Mouse (Mus musculus) embryo, embryonic 10.5 days (tissue): ENCODE measurements around the gene B3gnt8.

Experiments
- DNase-seq: peaks from one replicate; pipeline ENCODE4 v3.0.0-alpha.2; 2015; ENCODE audit warnings: low spot score

B3gnt8 gene

GRCm38 (mm10) chr7:25618865-25619721 lies 7.4 kb upstream of the B3gnt8 start, which contains the start of gene Dmac2:
TSS of gene Dmac2 (plus strand) at chr7:25619414.
- DNase-seq, result peak; percentile 96

GRCm38 (mm10) chr7:25619722-25619991 lies 6.8 kb upstream of the B3gnt8 start:
- no peak for DNase-seq

GRCm38 (mm10) chr7:25620101-25620500 lies 6.4 kb upstream of the B3gnt8 start:
- no peak for DNase-seq

GRCm38 (mm10) chr7:25620751-25621150 lies 5.7 kb upstream of the B3gnt8 start:
- no peak for DNase-seq

GRCm38 (mm10) chr7:25623857-25624370 lies 2.5 kb upstream of the B3gnt8 start:
- DNase-seq, result no peak

- no peak for DNase-seq
These were observed 1.6 kb upstream of the B3gnt8 start for GRCm38 (mm10) chr7:25624851-25625250.

- peak; percentile 34 for DNase-seq
These were observed 732 bp upstream of the B3gnt8 start for GRCm38 (mm10) chr7:25625594-25626250.

GRCm38 (mm10) chr7:25627431-25628322 lies 1.2 kb downstream of the B3gnt8 start:
- DNase-seq, result peak; percentile 59

GRCm38 (mm10) chr7:25628323-25628620 lies 1.8 kb downstream of the B3gnt8 start:
- no peak for DNase-seq

GRCm38 (mm10) chr7:25632679-25633078 lies 6.2 kb downstream of the B3gnt8 start:
- no peak for DNase-seq

- DNase-seq, result no peak
These were observed 9.9 kb downstream of the B3gnt8 start for GRCm38 (mm10) chr7:25636373-25636772.

- no peak for DNase-seq
These were observed 10.6 kb downstream of the B3gnt8 start for GRCm38 (mm10) chr7:25637099-25637498.

- DNase-seq, result no peak
These were observed 13.3 kb downstream of the B3gnt8 start for GRCm38 (mm10) chr7:25639754-25640153.

- no peak for DNase-seq
These were observed 17.7 kb downstream of the B3gnt8 start for GRCm38 (mm10) chr7:25644136-25644535.

- DNase-seq, result no peak
These were observed 18.2 kb downstream of the B3gnt8 start for GRCm38 (mm10) chr7:25644631-25645030.

GRCm38 (mm10) chr7:25645074-25645473 lies 18.6 kb downstream of the B3gnt8 start:
- no peak for DNase-seq

- DNase-seq, result no peak
These were observed 21.2 kb downstream of the B3gnt8 start for GRCm38 (mm10) chr7:25647574-25648123.

- no peak for DNase-seq
These were observed 23.4 kb downstream of the B3gnt8 start for GRCm38 (mm10) chr7:25649839-25650238.

GRCm38 (mm10) chr7:25651281-25651680 lies 24.8 kb downstream of the B3gnt8 start:
- DNase-seq, result no peak

GRCm38 (mm10) chr7:25652244-25652759 lies 25.8 kb downstream of the B3gnt8 start:
- DNase-seq, result no peak

- no peak for DNase-seq
These were observed 29.4 kb downstream of the B3gnt8 start for GRCm38 (mm10) chr7:25655601-25656428.
